Mouse (Mus musculus) midbrain, embryonic 13.5 days (tissue): ENCODE results near the gene Sema4c. TPM values are rescaled to one million over a fixed set of nuclear protein-coding genes. Genes with fewer than 3 reads are reported as not detected.

Experiments used
- ATAC-seq: fragments of 200-750 bp; cut with Nextera tagmentation; 2 replicates; pipeline ENCODE4 v1.8.0; 2017; ENCODE audit warnings: mild to moderate bottlenecking, moderate TSS enrichment, moderate library complexity
- H3K27ac ChIP-seq: fragments of 300-500 bp; sonication (generic); 2 replicates; pipeline ENCODE4 v1.5.1; 2015; ENCODE audit warnings: inconsistent platforms, mild to moderate bottlenecking, moderate library complexity
- H3K27me3 ChIP-seq: fragments of 300-500 bp; sonication (generic); 2 replicates; pipeline ENCODE4 v1.6.1; 2015; ENCODE audit warnings: mild to moderate bottlenecking, inconsistent platforms
- H3K36me3 ChIP-seq: fragments of 300-500 bp; sonication (generic); 2 replicates; pipeline ENCODE4 v1.6.1; 2015; ENCODE audit warnings: mild to moderate bottlenecking, inconsistent platforms
- H3K4me1 ChIP-seq: fragments of 300-500 bp; sonication (generic); replicated peaks from 2 replicates; pipeline ENCODE4 v1.6.1; 2015; ENCODE audit warnings: inconsistent platforms
- H3K4me2 ChIP-seq: fragments of 300-500 bp; sonication (generic); replicated peaks from 2 replicates; pipeline ENCODE4 v1.6.1; 2015; ENCODE audit warnings: moderate library complexity, mild to moderate bottlenecking, inconsistent platforms
- H3K4me3 ChIP-seq: fragments of 300-500 bp; sonication (generic); replicated peaks from 2 replicates; pipeline ENCODE4 v1.5.1; 2015; ENCODE audit warnings: mild to moderate bottlenecking, inconsistent platforms
- H3K9ac ChIP-seq: fragments of 300-500 bp; sonication (generic); replicated peaks from 2 replicates; pipeline ENCODE4 v1.6.1; 2015; ENCODE audit warnings: mild to moderate bottlenecking, inconsistent platforms
- H3K9me3 ChIP-seq: fragments of 300-500 bp; sonication (generic); 2 replicates; pipeline ENCODE4 v1.6.1; 2016; ENCODE audit warnings: mild to moderate bottlenecking, inconsistent platforms
- WGBS: fragments of 180-500 bp; shearing (Covaris S2); methylation state at CpG from one replicate; pipeline ENCODE4 v1.1.7; 2015; 5-methylcytosine and 5-hydroxymethylcytosine counted together
- polyA plus RNA-seq: library from polyadenylated mRNA; unstranded; fragments of >200 nt; fragmentation: Nextera tagmentation; extraction: Ambion mirVana; gene quantifications from 2 replicates; pipeline ENCODE4 v1.2.1, GENCODE M21; 2015

The Sema4c gene
- polyA plus RNA-seq, 1 experiment from 2014 or later, result 35.4 TPM

DNA sequence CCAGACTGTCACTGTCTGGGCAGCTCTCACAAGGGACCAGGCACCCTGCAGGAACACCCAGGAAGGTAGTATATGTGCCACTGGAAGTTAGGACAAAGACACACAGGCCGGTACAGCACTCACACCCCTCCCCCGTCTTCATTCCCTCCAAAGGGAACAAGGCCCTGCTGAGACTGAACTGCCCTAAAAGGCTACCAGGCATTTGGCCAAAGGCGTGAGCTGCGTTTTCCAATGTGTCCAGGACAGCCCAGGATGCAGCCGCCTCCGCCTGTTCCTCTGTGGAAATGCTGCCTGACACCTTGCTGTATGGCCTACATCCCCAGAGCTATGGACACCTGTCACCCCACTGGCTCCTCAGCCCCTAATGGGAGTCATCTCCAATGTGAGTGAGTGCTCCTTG is 31.3 kb upstream of the Sema4c start:
- Histone ChIP-seq H3K4me3 (no peak overlapping the region), H3K4me1 (peaks cover 21% of the 10 kb centered on the region; the same call in 1 of the 2 replicates), H3K9me3 (no peaks in the 10 kb centered on the region), H3K27me3 (no peaks in the 10 kb centered on the region), H3K36me3 (no peaks in the 10 kb centered on the region), H3K4me2 (no peak overlapping the region), H3K27ac (no peak overlapping the region), H3K9ac (no peak overlapping the region)
- WGBS, result 51% methylated on average over 6 of the region's 6 CpGs
- ATAC-seq, result no peak

DNA sequence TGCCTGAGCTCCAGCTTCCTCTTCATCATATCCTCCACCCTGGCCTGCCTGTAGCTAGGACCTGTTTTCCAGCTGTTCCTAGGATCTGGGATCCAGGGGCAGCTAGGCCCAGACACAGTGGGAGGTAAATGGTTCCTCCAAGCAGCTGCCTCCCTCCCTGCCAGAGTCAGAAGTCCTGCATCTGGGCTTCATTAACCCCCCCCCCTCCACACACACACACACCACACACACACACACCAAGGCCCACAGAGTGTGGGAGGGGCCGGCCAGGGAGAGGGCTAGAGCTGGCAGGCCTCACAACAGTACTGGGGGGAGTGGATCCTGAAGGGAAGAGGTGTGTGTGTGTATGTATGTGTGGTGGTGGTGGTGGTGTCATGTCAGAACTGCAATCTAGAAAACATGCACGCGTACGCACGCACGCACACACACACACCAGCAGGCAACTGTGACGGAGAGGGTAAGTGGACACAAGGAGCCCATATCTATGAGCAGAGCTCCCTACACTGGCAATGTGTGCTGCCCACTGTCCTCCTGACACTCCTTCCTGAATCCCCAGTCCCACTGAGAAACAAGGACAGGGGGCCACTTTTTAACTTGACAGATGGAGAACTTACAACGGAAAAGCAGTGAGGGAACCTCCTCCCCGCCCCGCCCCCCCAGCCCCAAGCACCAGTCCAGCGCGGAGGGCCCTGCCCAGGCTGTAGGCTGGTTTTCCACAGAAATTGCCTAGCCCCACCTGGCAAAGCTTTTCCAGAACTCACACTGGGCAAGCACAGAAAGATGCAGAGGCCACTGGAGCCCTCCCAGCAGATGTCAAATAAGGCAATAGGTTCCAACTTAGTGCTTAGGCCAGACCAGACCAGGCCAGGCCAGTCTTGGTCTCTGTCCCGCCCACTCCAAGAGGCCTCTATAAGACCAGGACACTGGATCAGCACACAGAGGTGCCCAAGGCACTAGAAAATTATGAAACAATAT is 30.6 kb upstream of the Sema4c start:
- peak; percentile 43; the same call in 1 of the 2 replicates for ATAC-seq
- H3K36me3 ChIP-seq, result no peaks in the 10 kb centered on the region
- peaks cover 21% of the 10 kb centered on the region; the same call in 1 of the 2 replicates for H3K4me1 ChIP-seq
- H3K4me2 ChIP-seq, result no peak overlapping the region
- H3K4me3 ChIP-seq, result no peak overlapping the region
- H3K9me3 ChIP-seq, result no peaks in the 10 kb centered on the region
- 74% methylated on average over 13 of the region's 13 CpGs for WGBS
- no peak overlapping the region for H3K9ac ChIP-seq
- H3K27ac ChIP-seq, result no peak overlapping the region
- H3K27me3 ChIP-seq, result no peaks in the 10 kb centered on the region

DNA sequence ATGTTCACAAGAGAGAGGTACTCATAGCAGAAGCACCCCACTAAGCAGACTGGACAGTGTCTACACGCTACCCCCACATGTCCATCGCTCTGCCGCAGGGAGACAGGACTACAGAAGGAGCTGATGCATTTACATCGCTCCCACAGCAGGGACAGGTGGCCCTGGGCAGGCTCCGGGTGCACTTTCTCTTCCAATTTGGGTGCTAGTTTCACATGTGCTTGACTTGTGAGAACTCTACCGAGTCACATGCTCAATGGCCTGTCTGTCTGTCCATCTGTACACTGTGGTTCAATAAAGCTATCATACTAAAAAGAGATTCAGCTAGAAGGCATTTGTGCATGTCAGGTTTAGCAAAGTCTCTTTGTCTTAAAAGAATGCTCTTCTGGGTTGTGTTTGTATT is 29.7 kb upstream of the Sema4c start:
- Histone ChIP-seq H3K4me3 (no peak overlapping the region), H3K36me3 (no peaks in the 10 kb centered on the region), H3K27ac (no peak overlapping the region), H3K4me1 (peaks cover 21% of the 10 kb centered on the region; the same call in 1 of the 2 replicates), H3K27me3 (peaks cover 9% of the 10 kb centered on the region), H3K9me3 (no peaks in the 10 kb centered on the region), H3K9ac (no peak overlapping the region), H3K4me2 (no peak overlapping the region)
- no peak for ATAC-seq
- 92% methylated on average over 6 of the region's 6 CpGs for WGBS

DNA sequence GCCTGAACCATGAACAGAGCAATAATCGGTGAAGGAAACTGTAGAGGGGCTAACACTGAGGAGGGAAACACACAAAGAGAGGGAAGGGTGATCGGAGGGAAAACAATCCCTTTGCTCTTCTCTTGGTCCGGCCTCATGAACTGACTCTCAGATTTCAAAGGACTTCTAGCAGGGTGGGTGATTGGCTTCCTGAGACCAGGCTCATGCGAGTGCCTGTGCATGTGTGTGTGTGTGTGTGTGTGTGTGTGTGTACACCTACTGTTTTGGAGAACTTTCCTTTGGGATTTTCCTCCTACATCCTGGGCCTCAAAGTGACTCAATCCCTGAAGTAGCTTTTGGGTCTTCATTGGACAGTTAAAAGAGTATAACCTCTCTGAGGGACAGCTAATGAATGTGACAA is 28.1 kb upstream of the Sema4c start:
- Histone ChIP-seq H3K27me3 (peaks cover 12% of the 10 kb centered on the region), H3K9ac (no peak overlapping the region), H3K36me3 (no peaks in the 10 kb centered on the region), H3K4me2 (no peak overlapping the region), H3K9me3 (no peaks in the 10 kb centered on the region), H3K4me3 (no peak overlapping the region), H3K27ac (no peak overlapping the region), H3K4me1 (peaks cover 23% of the 10 kb centered on the region)
- WGBS, result 46% methylated on average over 4 of the region's 4 CpGs
- no peak for ATAC-seq

DNA sequence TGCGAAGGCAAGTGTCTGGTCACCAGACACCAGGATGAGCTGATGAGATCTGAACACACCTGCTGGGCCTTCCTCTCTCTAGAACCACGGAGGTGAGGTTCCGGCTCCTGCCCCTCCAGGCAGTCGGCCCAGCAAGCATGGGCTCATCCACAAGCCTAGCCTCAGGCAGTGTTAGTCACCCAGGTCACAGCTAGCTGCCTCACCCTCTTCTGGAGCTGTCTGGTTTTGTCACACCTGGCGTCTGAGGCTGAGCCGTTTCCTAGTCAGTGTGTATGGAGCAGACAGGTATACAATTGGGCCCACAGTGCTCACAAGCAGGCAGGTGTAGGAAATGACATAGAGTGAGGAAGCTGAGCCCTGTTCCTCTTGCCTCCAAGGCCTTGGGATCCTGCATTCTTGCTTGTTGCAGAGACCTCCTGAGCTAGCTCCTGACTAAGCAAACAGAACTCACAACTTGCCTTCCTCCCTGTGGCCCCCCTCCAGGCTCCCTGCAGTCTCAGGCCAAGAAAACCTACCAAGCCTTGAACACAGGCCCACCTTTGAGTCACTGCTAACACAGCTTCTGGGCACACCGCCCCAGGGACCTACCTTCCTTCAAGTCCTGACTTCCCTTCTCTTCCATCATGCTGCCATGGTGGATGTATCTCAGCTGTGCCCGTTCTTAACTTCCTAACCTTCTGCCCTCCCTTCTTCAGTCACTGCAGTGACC is 25.4 kb upstream of the Sema4c start:
- Histone ChIP-seq H3K4me2 (no peak overlapping the region), H3K4me1 (peaks cover 30% of the 10 kb centered on the region), H3K4me3 (no peak overlapping the region), H3K36me3 (no peaks in the 10 kb centered on the region), H3K9ac (no peak overlapping the region), H3K27ac (no peak overlapping the region), H3K9me3 (no peaks in the 10 kb centered on the region), H3K27me3 (peaks cover 12% of the 10 kb centered on the region)
- ATAC-seq, result no peak
- 85% methylated on average over 8 of the region's 8 CpGs for WGBS

DNA sequence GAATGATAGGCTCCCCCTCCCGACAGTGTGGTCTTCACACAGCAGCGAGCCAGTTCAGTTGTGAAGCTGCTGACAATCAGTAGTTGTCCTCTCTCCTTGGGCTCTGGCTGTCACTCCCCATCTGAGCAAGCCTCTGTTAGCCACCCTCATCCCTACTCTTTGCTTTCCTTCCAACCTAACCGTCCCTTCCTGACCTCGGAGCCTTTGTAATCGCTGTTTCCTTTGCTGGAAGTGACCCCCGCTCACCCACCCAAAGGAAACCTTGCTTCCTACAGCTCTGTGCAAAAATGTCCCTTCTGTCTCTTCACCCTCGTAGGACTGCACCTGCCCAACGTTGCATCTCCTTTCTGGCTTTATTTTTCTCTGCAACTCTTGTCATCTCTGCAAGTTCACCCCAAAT is 24.1 kb upstream of the Sema4c start:
- H3K36me3 ChIP-seq, result no peaks in the 10 kb centered on the region
- no peak overlapping the region for H3K4me2 ChIP-seq
- no peak overlapping the region for H3K27ac ChIP-seq
- peaks cover 22% of the 10 kb centered on the region for H3K4me1 ChIP-seq
- ATAC-seq, result no peak
- WGBS, result 77% methylated on average over 8 of the region's 8 CpGs
- H3K27me3 ChIP-seq, result peaks cover 22% of the 10 kb centered on the region
- H3K9ac ChIP-seq, result no peak overlapping the region
- H3K9me3 ChIP-seq, result no peaks in the 10 kb centered on the region
- no peak overlapping the region for H3K4me3 ChIP-seq

DNA sequence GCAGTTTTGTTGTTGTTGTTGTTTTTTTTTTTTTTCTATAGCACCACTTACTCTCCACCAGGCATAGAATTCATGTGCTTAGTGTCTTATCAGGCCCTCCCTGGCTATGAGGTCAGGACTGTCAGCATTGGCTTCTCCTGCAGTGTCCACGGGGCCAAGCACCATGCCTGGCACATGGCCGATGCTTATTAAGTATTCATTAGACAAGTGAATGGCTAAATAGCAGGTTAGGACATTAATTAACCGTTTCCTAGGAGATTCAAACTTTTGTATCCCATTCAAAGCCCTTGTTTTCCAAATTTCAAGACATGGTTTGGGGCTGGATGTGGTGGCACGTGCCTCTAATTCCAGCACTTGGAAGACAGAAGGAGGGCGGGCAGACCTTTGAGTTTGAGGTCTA is 23.1 kb upstream of the Sema4c start:
- Histone ChIP-seq H3K9ac (no peak overlapping the region), H3K4me3 (no peak overlapping the region), H3K9me3 (no peaks in the 10 kb centered on the region), H3K27ac (peak overlapping the region; percentile 89), H3K27me3 (peaks cover 22% of the 10 kb centered on the region), H3K4me2 (no peak overlapping the region), H3K36me3 (no peaks in the 10 kb centered on the region), H3K4me1 (peaks cover 26% of the 10 kb centered on the region)
- WGBS, result 50% methylated on average over 5 of the region's 5 CpGs
- ATAC-seq, result no peak

DNA sequence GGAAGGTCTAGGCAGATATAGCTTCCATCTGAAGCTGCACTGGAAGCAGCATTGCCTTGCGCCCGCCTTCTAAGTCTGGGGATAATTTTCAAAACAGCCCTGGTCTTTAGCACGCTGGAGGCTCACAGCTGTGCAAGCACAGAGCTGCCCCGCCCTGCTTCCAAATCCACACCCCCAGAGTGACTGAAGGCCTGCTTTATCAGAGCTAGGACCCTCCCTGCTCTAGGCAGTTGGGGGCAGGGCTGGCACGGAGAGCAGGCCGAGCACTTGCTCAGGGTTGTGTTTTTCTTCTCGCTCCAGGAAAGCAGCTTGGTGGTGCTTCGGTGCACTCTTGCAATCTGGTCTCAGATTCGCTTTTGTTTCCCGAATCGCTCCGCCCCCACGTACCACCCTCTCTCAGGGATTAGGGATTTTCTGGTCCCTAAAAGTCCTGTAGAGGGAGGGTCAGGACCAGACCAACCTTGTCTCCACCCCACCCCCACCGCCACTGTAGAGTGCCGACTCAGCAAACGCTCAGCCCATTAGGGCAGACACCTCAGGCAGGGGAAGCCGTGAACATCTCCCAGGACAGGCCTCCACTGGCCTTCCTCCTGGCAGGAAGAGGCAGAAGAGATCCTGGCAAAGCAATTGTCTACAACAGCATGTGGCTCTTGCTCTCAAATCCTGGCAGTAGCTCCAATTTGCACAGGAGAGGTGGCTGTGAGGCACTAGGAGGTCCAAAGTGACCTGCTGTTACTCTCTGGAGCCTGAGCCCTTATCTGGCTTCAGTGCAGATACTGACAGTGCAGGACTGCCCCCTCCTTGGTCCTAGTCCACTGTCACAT is 22.4 kb upstream of the Sema4c start:
- peak; percentile 91 for ATAC-seq
- Histone ChIP-seq H3K4me1 (peaks cover 30% of the 10 kb centered on the region), H3K9ac (peak overlapping the region; percentile 59), H3K4me3 (0 out of 2 replicates have a peak overlapping the region, but pooled peaks have one; percentile 9), H3K27ac (peak overlapping the region; percentile 89), H3K36me3 (no peaks in the 10 kb centered on the region), H3K9me3 (no peaks in the 10 kb centered on the region), H3K4me2 (peak overlapping the region; percentile 41), H3K27me3 (peaks cover 25% of the 10 kb centered on the region)
- under 1% methylated on average over 17 of the region's 17 CpGs for WGBS

DNA sequence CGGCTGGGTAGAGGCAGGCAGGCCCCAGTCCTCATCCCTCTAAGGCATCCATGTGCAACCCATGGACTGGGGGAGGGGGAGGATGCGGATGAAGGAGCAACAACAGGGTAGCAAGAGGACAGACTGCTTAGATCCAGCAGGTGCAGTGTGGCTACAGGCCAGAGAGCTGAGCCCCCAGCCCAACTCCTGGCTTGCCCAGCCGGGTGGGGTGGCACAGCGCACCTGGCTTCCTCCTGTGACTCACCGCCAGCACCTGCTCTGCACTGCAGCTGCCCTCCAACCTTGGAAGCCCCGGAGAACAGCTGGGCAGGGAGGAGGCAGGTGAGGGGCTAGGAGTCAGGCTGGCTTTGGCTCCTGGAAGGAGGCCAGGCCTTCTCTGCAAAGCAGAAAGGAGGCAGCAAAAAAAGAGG is 21.8 kb upstream of the Sema4c start:
- Histone ChIP-seq H3K4me3 (no peak overlapping the region), H3K4me1 (peaks cover 32% of the 10 kb centered on the region), H3K4me2 (peak overlapping the region; percentile 41), H3K9me3 (no peaks in the 10 kb centered on the region), H3K36me3 (no peaks in the 10 kb centered on the region), H3K27ac (peak overlapping the region; percentile 89), H3K27me3 (peaks cover 25% of the 10 kb centered on the region), H3K9ac (peak overlapping the region; percentile 59)
- ATAC-seq, result peak; percentile 72
- 14% methylated on average over 6 of the region's 6 CpGs for WGBS

DNA sequence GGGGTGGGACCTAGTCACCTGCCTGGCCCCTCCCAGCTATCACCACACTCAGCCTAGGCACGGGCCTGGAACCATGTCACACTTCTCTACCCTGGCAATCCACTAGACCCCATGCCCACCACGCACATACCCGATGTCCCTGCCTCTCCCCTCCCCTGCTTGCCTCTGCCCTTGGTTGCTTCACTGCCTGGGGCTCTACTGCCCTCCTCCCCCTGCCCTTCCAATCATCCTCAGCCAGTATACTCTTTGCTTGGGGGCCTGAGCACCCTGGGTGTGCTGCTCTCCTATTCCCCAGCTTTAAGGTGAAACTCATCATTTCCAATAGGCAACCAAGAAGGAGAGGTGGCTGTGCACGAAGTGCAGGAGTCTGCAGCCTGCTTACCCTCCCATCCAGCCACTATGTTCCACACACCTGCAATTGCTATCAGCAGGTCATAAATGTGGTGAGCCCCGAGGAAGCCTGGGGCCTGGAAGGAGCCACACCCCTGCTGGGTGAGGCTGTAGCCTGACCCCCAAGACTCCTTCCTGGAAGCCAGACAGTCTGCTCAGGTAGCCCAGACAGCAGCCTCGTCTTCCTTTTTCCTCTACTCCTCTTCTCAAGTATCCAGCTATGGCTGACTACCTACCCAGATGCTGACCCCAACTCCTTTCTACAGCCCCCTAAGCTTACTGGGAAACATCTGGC is 19.0 kb upstream of the Sema4c start:
- H3K9ac ChIP-seq, result no peak overlapping the region
- H3K4me2 ChIP-seq, result no peak overlapping the region
- no peak overlapping the region for H3K27ac ChIP-seq
- H3K9me3 ChIP-seq, result no peaks in the 10 kb centered on the region
- no peaks in the 10 kb centered on the region for H3K36me3 ChIP-seq
- H3K4me1 ChIP-seq, result peaks cover 41% of the 10 kb centered on the region
- H3K27me3 ChIP-seq, result peaks cover 13% of the 10 kb centered on the region; the same call in 1 of the 2 replicates
- H3K4me3 ChIP-seq, result no peak overlapping the region
- ATAC-seq, result no peak
- WGBS, result 82% methylated on average over 6 of the region's 6 CpGs

DNA sequence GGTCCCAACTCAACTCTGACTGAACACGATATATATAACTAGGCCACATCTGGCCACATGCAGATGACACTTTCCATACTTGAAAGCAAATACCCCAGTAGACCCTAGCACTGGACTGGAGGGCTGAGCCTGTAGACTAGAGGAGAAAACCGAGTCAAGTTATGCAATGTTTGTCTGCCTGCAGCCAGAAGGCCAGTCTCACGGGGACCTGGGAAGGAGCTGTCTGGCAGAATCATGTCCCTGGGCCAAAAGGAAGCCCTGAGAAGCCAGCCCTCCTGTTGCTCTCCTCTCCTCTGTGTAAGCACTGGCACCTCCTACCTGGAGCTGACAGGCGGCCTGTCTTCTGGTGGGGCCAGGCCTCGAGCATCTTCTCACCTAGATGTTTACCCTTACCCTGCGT is 17.2 kb upstream of the Sema4c start:
- Histone ChIP-seq H3K27ac (no peak overlapping the region), H3K36me3 (no peaks in the 10 kb centered on the region), H3K4me2 (no peak overlapping the region), H3K4me1 (peaks cover 30% of the 10 kb centered on the region), H3K9ac (no peak overlapping the region), H3K27me3 (peaks cover 13% of the 10 kb centered on the region; the same call in 1 of the 2 replicates), H3K9me3 (no peaks in the 10 kb centered on the region), H3K4me3 (no peak overlapping the region)
- no peak for ATAC-seq
- 64% methylated on average over 6 of the region's 6 CpGs for WGBS
